ENCODE assay signal across 15 mouse cellular contexts in the genomic region with DNA sequence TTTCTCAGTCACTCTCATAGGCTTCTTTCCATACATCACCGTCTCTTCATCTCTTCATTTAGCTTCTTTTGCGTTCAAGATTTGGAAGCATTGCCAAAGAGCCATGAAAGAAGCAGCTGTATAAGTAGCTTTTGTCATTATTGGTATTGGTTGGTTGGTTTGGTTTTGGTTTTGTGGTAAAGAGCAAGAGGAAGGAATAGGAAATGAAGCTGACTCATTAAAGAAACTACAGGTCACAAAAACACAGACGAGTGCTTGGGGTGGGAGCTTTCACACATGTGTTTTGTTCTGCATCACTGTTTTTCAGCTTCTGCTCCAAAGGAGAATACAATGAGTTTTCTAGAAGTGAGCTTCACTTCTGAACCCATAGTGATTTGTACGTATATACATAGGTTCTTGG.
"Had no signal": no experiment of that assay in that cellular context is flagged by ENCODE, and none has a peak within 500 bp of the region (broad histone marks: within the 10 kb centered on the region; RNA-seq: fewer than 3 reads in every experiment).

No protein-coding gene starts in this region.

- H3K4me2 ChIP-seq: lung, embryonic 15.5 days; midbrain, embryonic 11.5 days; midbrain, embryonic 13.5 days; midbrain, embryonic 15.5 days; neural tube, embryonic 12.5 days had no signal

- H3K4me3 ChIP-seq: lung, embryonic 15.5 days; megakaryocyte, embryonic 14.5 days; midbrain, embryonic 13.5 days; midbrain, embryonic 15.5 days; neural tube, embryonic 12.5 days had no signal

- H3K27ac ChIP-seq: lung, embryonic 15.5 days; macrophage; midbrain, embryonic 13.5 days; midbrain, embryonic 15.5 days; neural tube, embryonic 12.5 days had no signal

- H3K27me3 ChIP-seq: lung, embryonic 15.5 days; megakaryocyte, embryonic 14.5 days; midbrain, embryonic 13.5 days; midbrain, embryonic 15.5 days; neural tube, embryonic 12.5 days had no signal

- H3K4me1 ChIP-seq: lung, embryonic 15.5 days; midbrain, embryonic 13.5 days; midbrain, embryonic 15.5 days; neural tube, embryonic 12.5 days had no signal

- H3K9ac ChIP-seq: lung, embryonic 15.5 days; midbrain, embryonic 13.5 days; midbrain, embryonic 15.5 days; neural tube, embryonic 12.5 days had no signal

- DNase-seq: lung, adult 2 months; lung, postnatal 14 days; lung, postnatal 36 days; right cerebral cortex, postnatal 14 days; thymus, adult 2 months; thymus, postnatal 25 days; thymus, postnatal 4 days had no signal

- H3K9me3 ChIP-seq: lung, embryonic 15.5 days; megakaryocyte, embryonic 14.5 days; midbrain, embryonic 13.5 days; midbrain, embryonic 15.5 days; neural tube, embryonic 12.5 days had no signal

- ATAC-seq: lung, postnatal 0 days; midbrain, embryonic 13.5 days; midbrain, embryonic 15.5 days had no signal
